Mouse (Mus musculus) liver, embryonic 12.5 days (tissue): Measurements from ENCODE around the gene Srarp. TPM values are rescaled to one million over a fixed set of nuclear protein-coding genes. Genes with fewer than 3 reads are reported as not detected.

Experiments
- ATAC-seq: fragments of 200-750 bp; cut with Nextera tagmentation; 2 replicates; pipeline ENCODE4 v1.8.0; 2017; ENCODE audit warnings: moderate number of reproducible peaks, mild to moderate bottlenecking, moderate library complexity
- H3K27ac ChIP-seq: fragments of 300-500 bp; sonication (generic); 2 replicates; pipeline ENCODE4 v1.5.1; 2016; ENCODE audit warnings: mild to moderate bottlenecking
- H3K27me3 ChIP-seq: fragments of 300-500 bp; sonication (generic); replicated peaks from 2 replicates; pipeline ENCODE4 v1.6.1; 2016; ENCODE audit warnings: mild to moderate bottlenecking, moderate library complexity
- H3K36me3 ChIP-seq: fragments of 300-500 bp; sonication (generic); 2 replicates; pipeline ENCODE4 v1.6.1; 2016; ENCODE audit warnings: mild to moderate bottlenecking, moderate library complexity
- H3K4me1 ChIP-seq: fragments of 300-500 bp; sonication (generic); 2 replicates; pipeline ENCODE4 v1.6.1; 2016
- H3K4me2 ChIP-seq: fragments of 300-500 bp; sonication (generic); 2 replicates; pipeline ENCODE4 v1.6.1; 2016; ENCODE audit warnings: mild to moderate bottlenecking, moderate library complexity
- H3K4me3 ChIP-seq: fragments of 300-500 bp; sonication (generic); 2 replicates; pipeline ENCODE4 v1.5.1; 2016; ENCODE audit warnings: mild to moderate bottlenecking, moderate library complexity
- H3K9ac ChIP-seq: fragments of 300-500 bp; sonication (generic); 2 replicates; pipeline ENCODE4 v1.6.1; 2016; ENCODE audit warnings: mild to moderate bottlenecking, moderate library complexity
- H3K9me3 ChIP-seq: fragments of 300-500 bp; sonication (generic); replicated peaks from 2 replicates; pipeline ENCODE4 v1.6.1; 2016; ENCODE audit warnings: mild to moderate bottlenecking, moderate library complexity
- WGBS: fragments of 180-500 bp; shearing (Covaris S2); methylation state at CpG from one replicate; pipeline ENCODE4 v1.1.7; 2016; ENCODE audit not compliant: insufficient replicate concordance; 5-methylcytosine and 5-hydroxymethylcytosine counted together
- polyA plus RNA-seq: library from polyadenylated mRNA; unstranded; fragments of >200 nt; fragmentation: Nextera tagmentation; extraction: Ambion mirVana; gene quantifications from 2 replicates; pipeline ENCODE4 v1.2.1, GENCODE M21; 2016

Gene Srarp
- polyA plus RNA-seq, 1 experiment from 2014 or later = not detected

DNA sequence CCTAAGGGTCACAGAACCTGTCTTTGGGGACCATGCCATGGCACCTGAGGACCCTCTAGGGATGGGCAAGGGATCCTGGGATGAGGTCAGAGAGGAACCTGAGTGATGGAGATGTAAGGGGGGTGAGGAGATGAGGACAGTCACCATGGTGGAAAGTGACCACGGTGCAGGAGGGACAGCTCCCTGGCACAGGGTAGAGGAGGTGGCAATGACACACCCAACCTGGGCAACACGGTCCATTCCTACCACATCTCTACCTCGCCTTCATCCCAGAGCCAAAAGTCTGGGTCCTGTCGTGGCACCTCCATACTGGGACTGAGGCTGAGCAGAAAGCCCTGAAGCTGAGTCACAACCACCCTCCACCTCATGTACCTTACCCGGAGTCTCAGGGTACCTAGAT is 13.1 kb downstream of the Srarp start:
- H3K36me3 ChIP-seq = no peaks in the 10 kb centered on the region
- ATAC-seq = no peak
- WGBS = 59% methylated on average over 5 of the region's 5 CpGs
- H3K4me2 ChIP-seq = no peak overlapping the region
- H3K9me3 ChIP-seq = no peaks in the 10 kb centered on the region
- H3K4me1 ChIP-seq = peaks cover 26% of the 10 kb centered on the region
- H3K4me3 ChIP-seq = no peak overlapping the region
- H3K27ac ChIP-seq = no peak overlapping the region
- H3K9ac ChIP-seq = no peak overlapping the region
- H3K27me3 ChIP-seq = peaks cover 84% of the 10 kb centered on the region

DNA sequence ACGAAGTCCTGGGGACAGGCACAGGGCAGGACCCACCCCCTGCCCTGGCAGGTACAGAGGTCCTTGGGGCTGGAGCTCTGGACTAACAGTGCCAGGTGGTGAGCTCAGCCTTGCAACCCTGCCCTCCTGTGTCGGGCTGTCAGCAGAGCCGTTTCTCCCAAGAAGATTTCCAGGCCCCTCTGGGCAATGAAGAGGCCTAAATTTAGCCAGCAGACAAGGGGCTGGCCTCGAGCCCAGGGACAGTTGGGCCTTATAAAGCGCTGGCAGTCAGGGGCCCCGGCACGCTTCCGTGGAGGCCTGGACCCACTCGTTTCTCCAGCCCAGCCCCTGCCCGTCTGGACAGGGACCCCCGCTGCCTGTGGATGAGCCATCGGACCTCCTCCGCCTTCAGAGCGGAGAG is 14.5 kb downstream of the Srarp start:
- no peak overlapping the region for H3K27ac ChIP-seq
- H3K4me2 ChIP-seq = no peak overlapping the region
- H3K4me1 ChIP-seq = peaks cover 26% of the 10 kb centered on the region
- no peak overlapping the region for H3K4me3 ChIP-seq
- H3K36me3 ChIP-seq = no peaks in the 10 kb centered on the region
- H3K9me3 ChIP-seq = no peaks in the 10 kb centered on the region
- H3K27me3 ChIP-seq = peaks cover 71% of the 10 kb centered on the region
- no peak for ATAC-seq
- H3K9ac ChIP-seq = no peak overlapping the region
- 58% methylated on average over 14 of the region's 14 CpGs for WGBS

DNA sequence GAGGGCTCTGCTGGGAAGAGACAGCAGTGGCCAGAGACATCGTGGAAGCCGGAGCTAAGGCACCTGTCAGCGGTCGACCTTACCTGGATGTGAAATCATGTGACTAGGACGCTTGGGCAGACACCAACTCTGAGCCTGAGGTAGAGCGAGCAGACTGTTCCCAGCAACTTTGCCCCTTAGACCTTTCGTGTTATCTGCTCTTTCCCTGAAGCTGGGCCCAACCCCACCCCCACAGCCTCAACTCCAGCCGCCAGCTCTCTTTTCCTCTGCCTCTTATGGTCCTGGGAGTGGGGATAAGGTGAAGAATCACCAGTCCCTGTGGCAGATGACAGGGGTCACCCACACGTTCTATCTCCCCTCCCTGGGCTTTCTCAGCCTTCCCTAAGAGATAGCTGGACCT is 15.0 kb downstream of the Srarp start:
- no peaks in the 10 kb centered on the region for H3K9me3 ChIP-seq
- H3K36me3 ChIP-seq = no peaks in the 10 kb centered on the region
- H3K4me2 ChIP-seq = no peak overlapping the region
- no peak for ATAC-seq
- WGBS = 33% methylated on average over 9 of the region's 9 CpGs
- peaks cover 66% of the 10 kb centered on the region for H3K27me3 ChIP-seq
- H3K4me1 ChIP-seq = peaks cover 23% of the 10 kb centered on the region
- H3K4me3 ChIP-seq = no peak overlapping the region
- H3K9ac ChIP-seq = no peak overlapping the region
- H3K27ac ChIP-seq = no peak overlapping the region

DNA sequence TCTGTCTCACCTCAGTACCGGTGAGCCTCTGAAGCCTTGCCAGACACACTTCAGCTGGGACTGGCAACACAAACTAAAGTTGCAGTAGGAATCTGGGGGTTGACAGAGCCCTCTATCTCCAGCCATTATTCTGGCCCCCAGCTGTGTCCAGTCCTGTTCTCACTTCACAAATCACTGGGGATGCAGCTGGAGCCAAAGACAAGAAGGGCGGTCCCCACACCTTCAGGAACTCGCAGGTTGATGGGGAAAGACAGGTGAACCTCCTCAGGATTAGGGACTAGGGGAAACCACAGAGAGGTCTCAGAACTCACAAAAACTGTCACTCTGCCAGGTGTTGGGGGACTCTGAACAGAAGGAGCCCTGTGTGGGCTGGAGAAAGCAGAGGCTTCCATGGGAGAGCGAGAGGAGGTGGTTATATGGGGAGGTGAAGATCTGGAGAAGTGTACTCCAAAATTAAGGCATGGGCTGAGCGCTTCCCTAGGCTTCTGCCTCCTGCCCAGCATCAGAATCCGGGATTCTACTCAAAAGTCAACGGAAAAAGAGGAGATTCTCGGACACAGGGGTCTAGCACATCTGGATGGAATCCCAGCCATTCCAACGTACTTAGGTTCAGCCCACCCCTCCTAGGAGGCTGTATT is 15.6 kb downstream of the Srarp start, which contains the start of gene Hspb7:
Hspb7 (plus strand) TSS at position 588 of the 638 bp plus-strand sequence.
- no peak for ATAC-seq
- peaks cover 17% of the 10 kb centered on the region for H3K4me1 ChIP-seq
- WGBS = 49% methylated on average over 9 of the region's 9 CpGs
- H3K27me3 ChIP-seq = peaks cover 60% of the 10 kb centered on the region
- no peak within 1 kb of the TSS for H3K4me3 ChIP-seq
- no peaks in the 10 kb centered on the region for H3K9me3 ChIP-seq
- no peaks in the 10 kb centered on the region for H3K36me3 ChIP-seq
- no peak within 1 kb of the TSS for H3K27ac ChIP-seq
- no peak within 1 kb of the TSS for H3K4me2 ChIP-seq
- H3K9ac ChIP-seq = no peak within 1 kb of the TSS

GRCm38 (mm10) chr4:141419398-141420191 is 16.3 kb downstream of the Srarp start:
- H3K9me3 ChIP-seq = no peaks in the 10 kb centered on the region
- H3K36me3 ChIP-seq = no peaks in the 10 kb centered on the region
- no peak overlapping the region for H3K27ac ChIP-seq
- H3K27me3 ChIP-seq = peaks cover 53% of the 10 kb centered on the region
- WGBS = 20% methylated on average over 27 of the region's 27 CpGs
- no peak overlapping the region for H3K4me2 ChIP-seq
- H3K9ac ChIP-seq = no peak overlapping the region
- peaks cover 17% of the 10 kb centered on the region for H3K4me1 ChIP-seq
- ATAC-seq = 0 out of 2 replicates have a peak, but pooled peaks have one; percentile 8
- H3K4me3 ChIP-seq = no peak overlapping the region

DNA sequence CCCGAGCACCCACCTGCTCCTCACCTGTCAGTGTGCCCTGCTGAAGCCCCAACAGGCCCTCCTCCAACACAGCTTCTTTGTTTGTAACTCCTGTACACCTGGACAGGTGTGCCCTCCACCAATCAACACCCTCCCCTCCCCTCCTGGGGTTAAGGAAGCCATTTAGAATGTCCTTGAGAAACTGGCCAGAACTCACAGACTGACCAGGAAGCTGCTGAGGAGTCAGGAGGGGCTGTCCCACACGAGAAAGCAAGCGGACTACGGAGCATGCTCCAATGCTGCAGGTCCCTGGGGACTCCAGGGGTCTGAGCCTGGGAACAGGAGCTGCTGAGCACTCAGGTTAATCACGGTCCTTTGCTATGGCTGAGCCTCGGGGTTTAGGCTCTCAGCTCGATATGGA is 20.0 kb downstream of the Srarp start, which contains the start of gene Clcnkb:
Clcnkb (minus strand) TSS at position 91 of the 400 bp plus-strand sequence.
- H3K9ac ChIP-seq = no peak within 1 kb of the TSS
- H3K27me3 ChIP-seq = peaks cover 29% of the 10 kb centered on the region
- H3K9me3 ChIP-seq = no peaks in the 10 kb centered on the region
- peaks cover 12% of the 10 kb centered on the region for H3K4me1 ChIP-seq
- WGBS = 44% methylated on average over 7 of the region's 7 CpGs
- no peaks in the 10 kb centered on the region for H3K36me3 ChIP-seq
- ATAC-seq = no peak
- H3K4me3 ChIP-seq = no peak within 1 kb of the TSS
- no peak within 1 kb of the TSS for H3K27ac ChIP-seq
- no peak within 1 kb of the TSS for H3K4me2 ChIP-seq

DNA sequence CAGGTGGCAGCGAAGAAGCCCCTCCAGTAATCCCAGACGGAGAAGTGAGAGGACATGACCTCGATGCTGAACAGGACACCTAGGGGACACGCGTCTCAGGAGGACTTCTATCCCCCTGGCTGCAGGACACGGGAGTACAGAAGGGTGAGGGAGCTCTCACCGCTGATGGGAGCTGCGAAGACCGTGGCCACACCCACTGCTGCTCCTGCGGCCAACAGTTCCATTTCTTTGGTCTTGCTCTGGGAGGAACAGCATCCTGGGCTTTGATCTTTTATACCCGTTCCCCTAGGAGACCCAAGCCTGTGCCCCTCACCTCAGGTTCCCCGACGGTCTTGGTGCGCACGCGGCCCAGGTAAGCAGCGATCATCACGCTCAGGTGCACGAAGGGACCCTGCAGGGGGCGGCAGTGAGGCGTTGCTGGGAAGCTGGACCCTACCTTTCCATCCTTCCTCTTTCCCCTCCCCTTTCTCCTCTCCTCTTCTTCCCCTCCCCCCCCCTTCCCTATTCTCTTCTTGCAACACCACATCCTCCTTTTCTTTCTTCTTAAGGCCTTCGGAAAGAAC is 24.4 kb downstream of the Srarp start:
- Histone ChIP-seq H3K9me3 (no peaks in the 10 kb centered on the region), H3K4me1 (no peaks in the 10 kb centered on the region), H3K4me2 (no peak overlapping the region), H3K36me3 (no peaks in the 10 kb centered on the region), H3K27me3 (peaks cover 32% of the 10 kb centered on the region), H3K9ac (no peak overlapping the region), H3K27ac (no peak overlapping the region), H3K4me3 (no peak overlapping the region)
- WGBS = 20% methylated on average over 22 of the region's 22 CpGs
- ATAC-seq = no peak

GRCm38 (mm10) chr4:141408577-141408976 is 27.3 kb downstream of the Srarp start:
- Histone ChIP-seq H3K9ac (no peak overlapping the region), H3K4me1 (peaks cover 3% of the 10 kb centered on the region; the same call in 1 of the 2 replicates), H3K27me3 (peaks cover 59% of the 10 kb centered on the region), H3K4me3 (no peak overlapping the region), H3K36me3 (no peaks in the 10 kb centered on the region), H3K9me3 (no peaks in the 10 kb centered on the region), H3K27ac (no peak overlapping the region), H3K4me2 (no peak overlapping the region)
- whole genome bisulfite sequencing = 59% methylated on average over 3 of the region's 3 CpGs
- ATAC-seq = no peak

GRCm38 (mm10) chr4:141406516-141407299 is 29.2 kb downstream of the Srarp start:
- WGBS = 30% methylated on average over 14 of the region's 14 CpGs
- Histone ChIP-seq H3K36me3 (no peaks in the 10 kb centered on the region), H3K9me3 (no peaks in the 10 kb centered on the region), H3K4me1 (peaks cover 3% of the 10 kb centered on the region; the same call in 1 of the 2 replicates), H3K4me3 (no peak overlapping the region), H3K4me2 (no peak overlapping the region), H3K27ac (no peak overlapping the region), H3K9ac (no peak overlapping the region), H3K27me3 (peaks cover 55% of the 10 kb centered on the region)
- no peak for ATAC-seq

GRCm38 (mm10) chr4:141405314-141405622 is 30.6 kb downstream of the Srarp start:
- Histone ChIP-seq H3K27me3 (peaks cover 49% of the 10 kb centered on the region), H3K4me3 (no peak overlapping the region), H3K9me3 (no peaks in the 10 kb centered on the region), H3K4me1 (peaks cover 3% of the 10 kb centered on the region; the same call in 1 of the 2 replicates), H3K36me3 (no peaks in the 10 kb centered on the region), H3K27ac (no peak overlapping the region), H3K4me2 (no peak overlapping the region), H3K9ac (no peak overlapping the region)
- WGBS = 73% methylated on average over 3 of the region's 3 CpGs
- no peak for ATAC-seq

DNA sequence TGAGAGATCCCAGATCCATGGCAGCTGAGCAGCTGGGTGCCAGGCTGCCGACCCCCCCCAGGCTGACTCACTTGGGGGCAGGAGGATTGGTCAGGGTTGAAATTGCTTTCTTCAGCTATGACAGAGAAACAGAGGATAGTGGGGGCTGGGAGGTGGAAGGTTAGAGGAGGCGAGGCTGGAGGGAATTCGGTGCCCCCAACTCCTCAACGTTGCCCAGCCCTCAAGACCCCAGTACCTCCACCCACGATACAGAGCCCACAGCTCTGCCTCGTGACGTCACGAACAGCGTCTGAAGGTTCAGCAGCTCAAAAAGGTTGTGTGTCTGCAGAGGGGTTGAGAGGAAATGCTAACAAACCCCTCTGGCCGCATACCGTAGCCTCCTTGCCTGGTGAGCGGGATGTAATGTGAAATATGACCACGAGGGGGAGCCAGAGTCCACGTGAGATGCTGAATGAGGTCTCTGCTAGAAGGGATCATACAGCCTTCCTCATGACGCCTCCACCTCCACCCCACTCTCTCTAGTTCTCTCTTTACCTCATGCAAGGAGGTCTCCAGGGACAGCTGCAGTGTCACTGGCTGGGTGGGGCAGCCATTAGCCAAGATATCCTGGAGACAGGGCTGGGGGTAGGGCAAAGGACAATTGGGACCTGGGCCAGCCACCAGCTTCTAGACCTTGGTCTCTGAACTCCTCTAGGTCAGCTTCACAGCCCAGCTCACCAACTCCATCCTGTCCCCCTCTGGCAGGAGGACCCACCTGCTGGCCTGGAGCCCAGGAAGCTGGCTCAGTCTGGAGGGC is 31.2 kb downstream of the Srarp start:
- Histone ChIP-seq H3K9ac (no peak overlapping the region), H3K4me3 (no peak overlapping the region), H3K27me3 (peaks cover 48% of the 10 kb centered on the region), H3K4me1 (peaks cover 3% of the 10 kb centered on the region; the same call in 1 of the 2 replicates), H3K4me2 (peak overlapping the region; percentile 27; the same call in 1 of the 2 replicates), H3K9me3 (no peaks in the 10 kb centered on the region), H3K36me3 (no peaks in the 10 kb centered on the region), H3K27ac (no peak overlapping the region)
- peak; percentile 60; the same call in 1 of the 2 replicates for ATAC-seq
- WGBS = 12% methylated on average over 15 of the region's 15 CpGs
